Mouse (Mus musculus): Measurements from ENCODE around the gene Ap3b1.
"Not testable (repeated sequence)": the region's sequence is repeated elsewhere in the genome, so short reads cannot be mapped to it uniquely, and the experiment has no call there.

Ap3b1 gene

DNA sequence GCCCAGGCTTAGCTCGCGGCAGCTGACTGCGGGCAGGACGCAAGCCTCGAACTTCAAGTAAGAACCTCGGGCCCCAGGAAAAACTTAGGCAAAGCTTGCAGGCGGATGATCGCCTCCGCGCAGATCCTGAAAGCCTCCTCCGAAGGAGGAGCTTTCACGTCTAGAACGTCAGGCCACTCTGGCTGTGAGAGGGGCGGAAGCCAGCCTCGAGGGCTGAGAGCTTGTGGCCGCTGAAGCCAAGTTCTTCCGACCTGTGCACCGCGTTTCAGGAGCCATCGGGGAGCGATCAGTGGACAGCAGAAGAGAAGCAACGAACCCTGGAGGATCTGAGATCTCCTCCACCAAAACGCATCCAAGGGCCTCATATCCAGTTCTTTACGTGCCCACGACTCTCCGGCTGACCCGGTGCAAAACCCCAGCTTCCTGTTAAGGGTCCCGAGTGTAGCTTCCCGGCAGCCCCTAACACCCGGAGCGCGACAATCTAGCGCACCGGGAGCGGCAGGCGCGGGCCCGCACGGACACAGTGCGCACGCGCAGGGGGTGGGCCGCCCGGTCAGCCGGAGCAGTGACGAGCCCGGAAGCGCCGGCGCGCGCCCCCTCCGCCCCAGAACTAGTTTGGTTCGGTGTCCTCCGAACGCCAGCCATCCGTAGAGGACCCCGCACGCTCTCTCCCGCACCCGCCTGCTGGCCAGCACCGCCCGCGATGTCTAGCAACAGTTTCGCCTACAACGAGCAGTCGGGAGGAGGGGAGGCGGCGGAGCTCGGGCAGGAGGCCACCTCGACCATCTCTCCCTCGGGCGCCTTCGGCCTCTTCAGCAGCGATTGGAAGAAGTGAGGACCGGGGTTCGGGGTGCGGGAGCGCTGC lies at the start of gene Ap3b1:
Gene Ap3b1, plus strand, starts transcription at position 560 of the 865 bp plus-strand sequence.
- peak; percentile 90 for DNase-seq (ENCODE audit: low spot score)

DNA sequence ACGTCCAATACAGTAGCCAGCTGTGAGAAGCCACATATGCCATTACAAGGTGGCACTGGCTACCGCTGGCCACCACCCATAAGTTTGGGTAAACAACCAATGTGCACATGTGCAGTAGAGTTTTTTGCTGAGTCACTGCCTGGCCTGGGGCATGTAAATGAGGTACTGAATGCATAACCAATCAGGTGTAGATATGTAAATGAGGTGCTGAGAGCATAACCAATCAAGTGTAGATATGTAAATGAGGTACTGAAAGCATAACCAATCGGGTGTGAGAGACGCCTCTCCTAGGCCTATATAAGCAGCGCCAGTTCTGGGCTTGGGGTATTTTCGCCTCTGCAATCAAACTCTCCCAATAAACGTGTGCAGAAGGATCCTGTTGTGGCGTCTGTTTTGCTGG lies 45.9 kb upstream of the Ap3b1 start:
- not testable (repeated sequence) for DNase-seq (ENCODE audit: low spot score)

DNA sequence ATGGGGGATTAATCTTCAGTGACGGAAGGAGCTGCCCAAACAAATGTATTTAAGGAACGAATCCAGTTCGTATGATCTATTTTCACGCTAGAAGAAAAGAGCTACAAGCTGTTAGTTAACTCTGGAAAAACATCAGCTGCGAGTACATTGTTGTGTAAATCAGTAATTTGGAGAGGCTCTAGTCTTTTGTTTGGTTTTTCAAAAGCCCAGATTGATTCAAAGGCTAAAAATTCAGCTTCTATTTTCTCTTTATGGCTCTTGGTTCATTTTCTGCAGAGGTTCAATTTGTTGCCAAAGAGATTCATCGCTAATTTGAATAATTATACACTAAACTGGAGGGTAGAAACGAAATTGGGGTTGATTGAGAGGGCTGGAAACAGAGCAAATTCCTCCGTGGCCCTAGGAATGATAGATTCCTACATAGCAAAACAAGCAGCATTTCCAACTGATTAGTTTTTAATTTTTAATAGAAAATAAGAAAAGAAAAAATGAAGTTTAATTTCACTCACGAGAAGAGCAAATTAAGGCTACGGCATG lies 41.7 kb upstream of the Ap3b1 start:
- DNase-seq (ENCODE audit: low spot score): no peak

DNA sequence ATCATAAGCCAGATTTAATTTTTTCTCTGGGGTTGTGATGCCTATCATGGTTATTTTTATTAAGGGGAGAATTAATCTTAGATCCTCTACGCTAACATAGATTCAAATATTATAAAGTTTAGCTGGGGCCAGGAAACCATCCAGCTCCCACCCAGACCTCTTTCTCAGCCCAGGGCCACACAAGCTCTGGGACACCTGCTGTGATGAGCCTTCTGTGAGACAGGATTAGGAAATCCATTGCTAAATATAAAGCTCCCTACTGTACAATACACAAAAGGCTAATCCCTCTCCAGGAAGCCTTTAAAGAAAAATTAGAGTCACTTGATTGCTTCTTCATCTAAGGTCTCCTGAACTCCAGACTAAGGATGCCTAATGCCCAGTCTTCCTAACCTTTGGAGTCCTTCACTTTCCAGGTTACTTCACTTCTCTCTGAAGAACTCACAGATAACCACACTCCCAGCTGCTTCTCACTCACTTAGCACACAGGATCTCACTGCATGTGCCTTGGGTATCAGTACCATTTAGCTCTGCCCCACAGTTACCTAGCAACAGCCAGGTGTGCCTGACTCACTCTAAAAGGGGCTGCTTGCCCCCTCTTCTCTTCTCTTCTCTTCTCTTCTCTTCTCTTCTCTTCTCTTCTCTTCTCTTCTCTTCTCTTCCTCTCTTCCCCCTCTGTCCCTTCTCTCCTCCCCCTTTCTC lies 37.5 kb upstream of the Ap3b1 start:
- DNase-seq (ENCODE audit: low spot score): no peak

DNA sequence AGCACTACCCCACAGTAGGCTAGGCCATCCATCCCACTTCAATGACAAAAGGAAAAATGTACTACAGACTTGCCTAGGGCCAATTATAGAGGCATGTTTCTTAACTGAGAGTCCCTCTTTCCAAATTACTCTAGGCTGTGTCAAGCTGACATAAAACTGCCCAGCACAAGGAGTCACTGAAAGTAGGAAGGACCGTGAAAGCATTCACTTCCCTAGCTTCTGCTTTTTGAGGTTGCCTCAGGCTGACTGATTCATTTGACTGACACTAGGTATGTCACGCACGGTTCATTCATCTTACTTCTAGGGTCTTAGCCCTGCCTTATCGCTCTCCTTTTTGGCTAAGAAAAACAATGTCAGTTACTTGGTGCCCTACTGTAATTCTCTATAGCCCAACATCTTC lies 36.3 kb upstream of the Ap3b1 start:
- DNase-seq (ENCODE audit: low spot score): no peak

DNA sequence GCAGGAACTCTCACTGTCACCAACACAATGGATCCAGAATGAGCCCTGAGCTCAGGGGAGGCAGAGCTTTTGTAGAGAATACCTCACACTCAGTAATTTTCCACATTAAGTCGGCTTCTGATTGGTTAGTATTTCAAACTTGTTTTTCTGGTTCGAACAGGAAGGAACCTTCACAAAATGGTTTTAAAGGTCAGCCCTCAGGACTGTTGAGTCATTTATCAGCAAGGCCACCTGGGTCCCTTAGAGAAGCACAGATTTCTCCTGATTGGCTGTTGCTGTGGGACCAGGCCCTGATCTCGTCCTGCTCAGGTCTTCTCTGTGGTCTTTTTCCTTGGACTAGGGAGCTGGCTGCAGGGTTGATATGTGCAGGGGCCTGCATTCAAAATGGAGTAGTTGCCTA lies 30.7 kb upstream of the Ap3b1 start:
- DNase-seq (ENCODE audit: low spot score): peak; percentile 24

DNA sequence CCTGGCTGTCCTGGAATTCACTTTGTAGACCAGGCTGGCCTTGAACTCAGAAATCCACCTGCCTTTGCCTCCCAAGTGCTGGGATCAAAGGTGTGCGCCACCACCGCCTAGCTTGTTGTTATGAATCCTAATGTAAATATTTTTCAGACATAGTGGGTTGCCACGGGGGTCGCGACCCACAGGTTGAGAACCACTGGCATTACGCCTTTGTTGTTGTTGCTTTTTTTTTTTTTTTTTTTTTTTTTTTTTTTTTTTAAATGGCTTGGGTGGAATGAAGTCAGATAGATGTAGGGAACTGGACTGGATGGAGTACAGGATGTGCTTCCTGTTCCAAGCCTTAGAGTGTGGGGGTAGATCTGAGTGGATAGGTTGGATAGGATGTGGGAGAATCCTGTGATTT lies 29.8 kb upstream of the Ap3b1 start:
- DNase-seq (ENCODE audit: low spot score): not testable (repeated sequence)

DNA sequence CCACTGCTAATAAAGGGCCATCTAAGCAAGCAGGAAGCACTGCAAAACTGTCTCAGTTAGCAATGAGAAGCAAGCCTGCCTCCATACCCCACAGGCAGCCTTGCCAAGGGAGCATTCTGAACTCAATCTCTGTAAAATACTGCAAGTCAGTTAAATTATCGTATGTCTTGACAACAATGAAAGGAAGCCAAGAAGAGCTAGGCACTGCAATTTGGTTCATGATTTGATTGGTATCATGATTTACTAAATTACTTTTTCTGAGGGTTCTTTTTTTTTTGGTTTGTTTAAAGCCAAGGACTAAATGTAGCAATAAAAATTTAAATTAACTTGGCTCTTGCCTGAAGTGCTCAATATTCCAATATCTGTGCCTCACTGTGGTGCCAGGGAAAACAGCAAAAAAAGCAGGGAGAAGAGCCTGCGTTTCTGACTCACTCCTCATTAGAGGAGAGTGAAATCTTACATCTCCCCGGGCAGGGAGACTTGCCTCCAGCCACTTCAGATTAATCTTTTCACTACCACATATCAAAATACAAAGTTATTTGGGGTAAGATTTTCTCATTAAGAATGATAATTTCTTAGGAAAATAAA lies 28.3 kb upstream of the Ap3b1 start:
- no peak for DNase-seq (ENCODE audit: low spot score)

DNA sequence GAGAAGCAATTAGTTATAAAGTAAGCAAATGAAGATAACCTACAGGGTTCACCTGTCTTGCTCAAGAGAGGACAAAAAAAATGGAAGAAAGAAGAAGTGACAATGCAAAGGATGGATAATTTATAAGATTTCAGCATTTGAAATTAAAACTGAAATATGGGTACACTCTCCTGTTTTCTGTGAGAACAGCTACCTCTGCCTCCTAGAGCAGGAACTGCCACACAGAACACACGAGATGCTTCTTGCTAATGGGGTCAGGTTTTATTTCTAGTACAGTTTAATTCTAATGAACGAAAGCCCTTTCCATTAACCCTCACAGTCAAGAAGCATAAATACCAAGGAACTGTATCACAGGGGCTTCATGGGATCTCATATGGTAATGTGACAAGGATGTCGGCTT lies 20.4 kb upstream of the Ap3b1 start:
- no peak for DNase-seq (ENCODE audit: low spot score)

DNA sequence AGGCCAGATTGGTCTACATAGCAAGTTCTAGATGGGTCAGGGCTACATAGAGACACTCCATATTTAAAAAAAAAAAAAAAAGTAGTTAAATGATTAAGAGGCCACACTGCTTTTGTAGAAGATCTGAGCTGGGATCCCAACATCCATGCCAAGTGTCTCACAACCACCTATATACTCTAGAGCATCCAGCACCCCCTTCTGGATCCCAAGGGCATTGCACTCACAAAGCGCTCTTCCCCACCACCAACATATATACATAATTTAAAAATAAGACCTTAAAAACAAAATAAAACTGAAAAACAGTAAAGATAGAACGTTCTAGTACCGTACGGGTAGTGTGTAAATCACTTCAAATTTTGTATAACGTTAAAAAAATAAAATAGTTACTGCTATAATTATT lies 15.6 kb upstream of the Ap3b1 start:
- no peak for DNase-seq (ENCODE audit: low spot score)

DNA sequence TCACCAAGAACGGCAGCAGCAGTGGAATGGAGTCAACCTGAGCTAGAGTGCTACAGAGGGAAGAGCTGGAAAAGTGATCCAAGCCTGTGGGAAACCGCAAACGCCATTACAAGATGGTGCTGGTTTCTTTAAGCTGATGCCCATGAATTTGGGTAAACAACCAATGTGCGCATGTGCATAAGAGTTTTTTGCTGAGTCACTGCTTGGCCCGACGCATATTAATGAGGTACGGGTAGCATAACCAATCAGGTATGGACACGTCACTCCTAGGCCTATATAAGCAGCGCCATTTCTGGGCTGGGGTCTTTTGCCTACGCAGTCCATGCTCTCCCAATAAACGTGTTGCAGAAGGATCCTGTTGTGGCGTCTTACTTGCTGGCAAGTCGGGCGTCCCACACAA lies 14.2 kb upstream of the Ap3b1 start:
- not testable (repeated sequence) for DNase-seq (ENCODE audit: low spot score)

DNA sequence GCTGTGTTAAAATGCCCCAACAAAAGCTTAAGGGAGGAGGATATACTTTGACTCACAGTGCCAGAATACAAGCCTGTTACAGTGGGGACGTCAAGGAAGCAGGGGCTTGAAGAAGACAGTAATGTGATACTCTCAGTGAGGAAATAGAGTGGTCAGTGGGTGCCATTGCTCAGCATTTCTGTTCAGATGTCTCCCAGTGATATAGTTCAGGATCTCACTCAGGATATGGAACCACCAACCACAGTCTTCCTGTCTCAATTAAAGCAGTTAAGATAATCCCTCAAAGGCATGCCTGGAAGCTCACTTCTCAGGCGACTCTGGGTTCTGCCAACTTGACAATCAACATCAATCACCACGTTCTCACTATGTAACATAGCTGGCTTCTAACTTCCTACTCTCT lies 4.2 kb upstream of the Ap3b1 start:
- DNase-seq (ENCODE audit: low spot score): no peak

DNA sequence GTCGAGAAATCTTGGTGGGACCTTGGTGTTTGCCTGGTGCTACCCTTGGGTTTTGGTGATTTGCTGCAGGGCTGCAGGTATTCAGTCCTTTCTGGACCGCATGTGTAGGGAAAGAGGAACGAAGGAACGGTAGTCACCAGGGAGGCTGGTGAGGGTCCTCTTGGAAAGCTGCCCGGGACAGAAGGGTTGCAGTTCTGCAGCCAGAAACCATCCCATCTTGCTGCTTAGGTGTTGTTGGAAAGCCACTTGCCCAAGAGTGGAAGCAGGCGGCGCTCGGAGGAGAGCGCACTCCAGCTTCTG lies 709 bp upstream of the Ap3b1 start:
- no peak for DNase-seq (ENCODE audit: low spot score)

DNA sequence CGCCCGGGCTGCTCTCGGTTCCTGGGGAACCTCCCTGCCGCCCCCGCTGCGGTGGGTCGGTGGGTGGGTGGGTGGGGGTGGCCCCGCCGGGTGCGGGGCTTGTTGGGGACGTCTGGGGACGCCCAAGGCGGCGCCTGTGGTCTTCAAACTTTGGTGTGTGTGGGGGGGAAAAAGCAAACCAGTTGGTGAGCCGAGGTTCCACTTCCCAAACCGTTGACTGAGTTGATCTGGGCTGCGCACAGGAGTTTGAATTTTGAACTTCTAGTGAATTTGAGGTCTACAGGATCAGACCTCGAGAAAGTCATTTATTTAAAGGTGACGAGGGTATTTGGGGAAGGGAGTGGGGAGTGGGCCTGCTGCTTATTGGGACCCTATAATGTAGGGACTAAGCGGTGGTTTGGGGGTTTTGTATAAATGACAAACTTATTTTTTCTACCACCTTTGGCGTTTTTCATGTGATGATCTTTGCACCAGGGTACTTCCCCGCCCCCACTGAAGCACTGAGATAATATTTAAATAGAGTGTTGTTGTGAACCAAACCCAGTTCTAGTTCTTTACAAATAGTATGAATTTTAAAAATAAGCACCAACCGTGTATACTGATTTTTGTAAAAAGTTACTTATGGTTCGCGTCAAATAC lies 641 bp downstream of the Ap3b1 start:
- no peak for DNase-seq (ENCODE audit: low spot score)

DNA sequence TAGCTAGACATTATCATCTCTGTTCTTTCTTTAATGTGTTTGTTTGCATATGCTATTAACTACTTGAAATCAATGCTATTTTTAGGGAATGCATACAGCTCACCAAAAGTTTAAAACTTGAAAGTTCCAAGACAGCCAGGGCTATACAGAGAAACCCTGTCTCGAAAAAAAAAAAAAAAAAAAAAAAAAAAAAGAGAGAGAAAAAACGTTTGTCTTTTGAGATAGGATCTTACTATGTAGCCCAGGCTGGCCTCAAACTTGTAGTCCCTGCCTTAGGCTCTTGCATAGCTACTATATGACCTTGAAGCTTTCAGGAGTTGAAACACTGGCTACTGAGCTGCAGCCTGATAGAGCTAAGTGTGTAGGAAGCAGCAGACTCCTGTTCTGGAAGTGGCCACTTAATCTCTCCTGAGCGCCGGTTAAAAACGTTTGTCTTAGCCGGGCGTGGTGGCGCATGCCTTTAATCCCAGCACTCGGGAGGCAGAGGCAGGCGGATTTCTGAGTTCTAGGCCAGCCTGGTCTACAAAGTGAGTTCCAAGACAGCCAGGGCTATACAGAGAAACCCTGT lies 2.3 kb downstream of the Ap3b1 start:
- DNase-seq (ENCODE audit: low spot score): not testable (repeated sequence)

DNA sequence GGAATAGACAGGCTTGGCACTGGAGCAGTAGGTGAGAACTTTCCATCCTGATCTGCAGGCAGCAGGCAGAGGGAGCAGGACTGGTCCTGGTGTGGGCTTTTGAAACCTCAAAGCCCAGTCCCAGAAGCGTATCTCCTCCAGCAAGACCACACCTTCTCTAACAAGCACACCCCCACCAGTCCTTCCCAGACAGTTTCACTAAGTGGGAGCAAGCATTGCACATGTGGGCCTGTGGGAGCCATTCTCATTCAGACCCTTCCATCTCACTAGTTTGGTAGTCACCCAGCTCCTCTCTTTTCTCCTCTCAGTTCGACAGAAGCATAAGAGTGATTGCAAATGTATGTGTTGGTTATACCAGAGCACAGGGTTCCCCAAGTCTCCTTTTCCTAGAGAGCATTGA lies 5.6 kb downstream of the Ap3b1 start:
- no peak for DNase-seq (ENCODE audit: low spot score)

DNA sequence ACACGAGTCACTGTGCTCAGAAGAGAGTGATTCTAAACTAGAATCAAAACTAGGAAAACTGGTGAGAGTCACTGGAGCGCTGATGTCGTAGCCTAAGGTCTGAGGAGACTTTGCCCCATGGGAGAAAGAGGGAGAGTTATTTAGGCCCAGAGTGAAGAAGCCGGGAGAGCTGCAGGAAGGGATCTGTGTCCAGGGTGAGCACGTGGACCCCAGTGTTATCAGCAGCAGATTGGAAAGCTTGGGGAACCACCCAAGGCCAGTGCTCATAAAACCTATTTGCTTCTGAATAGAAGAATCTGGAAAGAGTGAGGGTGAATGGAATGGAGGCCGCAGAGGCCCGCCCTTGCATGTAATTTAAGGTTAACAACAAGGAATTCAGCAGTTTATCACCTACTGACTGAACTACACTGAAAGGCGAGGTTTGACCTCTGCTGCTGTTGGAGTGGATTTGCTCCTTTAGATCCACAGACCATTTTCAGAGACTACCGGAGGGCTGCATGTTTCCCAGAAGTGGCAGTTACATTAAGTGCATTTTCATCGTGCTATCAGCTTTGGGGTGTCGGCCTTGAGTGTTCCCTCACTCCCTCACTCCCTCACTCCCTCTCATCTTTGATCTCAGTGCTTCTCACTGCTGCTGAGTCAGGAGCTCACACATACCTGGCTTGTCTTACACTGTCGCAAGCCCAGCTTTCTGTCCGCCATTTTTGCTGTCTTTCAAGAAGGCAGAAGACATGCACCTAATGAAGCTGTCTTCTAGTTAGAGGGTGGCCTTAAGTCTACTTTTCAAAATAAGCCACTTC lies 6.5 kb downstream of the Ap3b1 start:
- DNase-seq (ENCODE audit: low spot score): no peak

DNA sequence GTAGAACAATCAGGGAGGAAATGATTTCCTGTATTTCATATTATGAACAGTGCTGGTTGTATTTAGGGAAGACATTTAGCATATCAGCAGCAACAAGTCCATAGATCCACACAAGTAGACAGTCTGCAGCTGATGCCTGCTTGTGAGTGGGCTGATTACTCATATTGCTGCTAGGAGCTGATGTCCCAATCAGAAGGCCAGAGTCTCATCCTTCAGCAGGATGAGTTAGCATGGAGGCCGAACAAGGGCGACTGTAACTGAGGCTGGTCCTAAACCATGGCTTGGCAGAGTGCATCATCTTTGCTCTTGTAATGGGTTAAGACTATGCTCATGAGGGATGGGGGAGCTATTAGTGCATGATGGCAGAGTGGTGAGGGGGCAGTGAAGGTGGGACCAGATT lies 9.1 kb downstream of the Ap3b1 start:
- no peak for DNase-seq (ENCODE audit: low spot score)

DNA sequence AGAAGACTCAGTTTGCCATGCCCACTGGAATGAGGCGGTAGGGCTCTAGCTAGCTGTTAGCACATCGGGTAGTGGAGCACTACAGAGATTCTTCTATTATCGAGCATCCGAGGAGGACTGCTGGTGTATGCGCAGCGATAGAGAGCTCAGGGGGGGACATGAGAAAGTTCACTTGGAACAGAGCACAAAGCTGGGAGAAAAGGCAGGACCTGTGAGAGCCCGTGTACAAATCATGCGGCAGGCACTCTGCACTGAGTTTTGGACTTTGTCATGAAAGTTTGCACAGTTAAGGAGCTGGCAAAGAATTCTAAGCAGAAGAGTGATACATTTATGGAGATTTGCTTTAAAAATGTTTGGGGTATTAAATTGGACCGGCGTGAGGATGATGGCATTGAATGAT lies 11.8 kb downstream of the Ap3b1 start:
- no peak for DNase-seq (ENCODE audit: low spot score)

DNA sequence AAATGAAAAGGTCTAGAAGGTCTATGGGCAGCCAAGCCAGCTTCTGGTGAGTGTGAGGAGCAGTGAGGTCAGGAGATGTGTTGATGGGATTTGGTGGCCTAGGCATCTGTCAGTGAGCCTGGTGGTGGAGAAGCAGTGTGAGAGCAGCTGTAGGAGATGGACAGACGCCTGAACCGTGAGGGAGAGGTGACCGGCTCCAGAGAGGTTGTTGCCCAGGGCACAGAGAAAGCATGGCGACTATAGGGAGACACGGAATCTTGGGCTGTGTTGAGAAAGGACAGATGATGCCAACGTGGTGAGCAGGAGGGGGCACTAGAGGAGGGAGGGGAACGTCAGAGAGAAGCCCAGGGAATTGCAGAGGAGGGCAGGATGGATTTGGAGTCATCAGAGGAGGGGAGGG lies 13.3 kb downstream of the Ap3b1 start:
- DNase-seq (ENCODE audit: low spot score): no peak

DNA sequence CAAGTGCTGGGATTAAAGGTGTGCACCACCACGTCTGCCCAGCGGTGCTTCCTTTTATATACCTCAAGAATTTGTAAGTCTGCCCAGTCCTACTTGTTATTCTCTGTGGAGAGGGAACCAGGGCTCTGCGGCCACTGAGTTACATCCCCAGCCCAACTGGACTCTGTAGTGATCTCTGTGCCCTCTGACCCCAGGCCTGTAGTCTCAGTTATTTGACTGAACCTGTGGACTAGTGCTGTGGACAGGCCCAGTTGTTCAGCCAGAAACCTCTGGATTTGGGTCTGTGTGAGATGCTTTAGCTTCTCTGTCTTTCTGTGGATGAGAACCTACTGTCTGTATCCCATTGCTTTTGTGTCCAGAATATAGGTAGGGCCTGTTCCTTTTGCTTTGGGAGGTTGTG lies 15.4 kb downstream of the Ap3b1 start:
- DNase-seq (ENCODE audit: low spot score): no peak

All from lung, postnatal 25 days (tissue).